Mouse (Mus musculus) hindbrain, embryonic 16.5 days (tissue): ENCODE data around the gene Tnnt2. TPM values are rescaled to one million over a fixed set of nuclear protein-coding genes. Genes with fewer than 3 reads are reported as not detected.
A peak's percentile ranks its signal among the peaks of the same experiment; 100 is the strongest.

Source experiments
- ATAC-seq: fragments of 200-750 bp; cut with Nextera tagmentation; 2 replicates; pipeline ENCODE4 v1.8.0; 2017; ENCODE audit warnings: moderate TSS enrichment, moderate library complexity
- H3K27ac ChIP-seq: fragments of 300-500 bp; sonication (generic); 2 replicates; pipeline ENCODE4 v1.5.1; 2014; ENCODE audit warnings: low read depth, mild to moderate bottlenecking, control low read depth, low read length, moderate library complexity
- H3K27me3 ChIP-seq: fragments of 300-500 bp; sonication (generic); replicated peaks from 2 replicates; pipeline ENCODE4 v1.6.1; 2014; ENCODE audit warnings: low read length; ENCODE audit not compliant: control insufficient read depth, insufficient read depth
- H3K36me3 ChIP-seq: fragments of 300-500 bp; sonication (generic); 2 replicates; pipeline ENCODE4 v1.6.1; 2014; ENCODE audit warnings: mild to moderate bottlenecking, low read length, moderate library complexity, mixed read lengths; ENCODE audit not compliant: control insufficient read depth, insufficient read depth
- H3K4me1 ChIP-seq: fragments of 300-500 bp; sonication (generic); 2 replicates; pipeline ENCODE4 v1.6.1; 2014; ENCODE audit warnings: low read depth, low read length; ENCODE audit not compliant: control insufficient read depth, insufficient read depth
- H3K4me2 ChIP-seq: fragments of 300-500 bp; sonication (generic); 2 replicates; pipeline ENCODE4 v1.6.1; 2014; ENCODE audit warnings: mild to moderate bottlenecking, low read length, control low read depth, moderate library complexity
- H3K4me3 ChIP-seq: fragments of 300-500 bp; sonication (generic); 2 replicates; pipeline ENCODE4 v1.5.1; 2014; ENCODE audit warnings: mild to moderate bottlenecking, low read length, control low read depth, moderate library complexity
- H3K9ac ChIP-seq: fragments of 300-500 bp; sonication (generic); 2 replicates; pipeline ENCODE4 v1.6.1; 2014; ENCODE audit warnings: low read depth, mild to moderate bottlenecking, control low read depth, low read length, moderate library complexity
- H3K9me3 ChIP-seq: fragments of 300-500 bp; sonication (generic); 2 replicates; pipeline ENCODE4 v1.6.1; 2014; ENCODE audit warnings: mild to moderate bottlenecking, low read length, moderate library complexity; ENCODE audit not compliant: control insufficient read depth
- WGBS: fragments of 180-500 bp; shearing (Covaris S2); extraction: QIAGEN DNeasy Blood & Tissue Kit; methylation state at CpG from one replicate; pipeline ENCODE4 v1.1.7; 2014; 5-methylcytosine and 5-hydroxymethylcytosine counted together
- polyA plus RNA-seq: library from polyadenylated mRNA; unstranded; fragments of >200 nt; fragmentation: Nextera tagmentation; extraction: Ambion mirVana; gene quantifications from 2 replicates; pipeline ENCODE4 v1.2.1, GENCODE M21; 2015

Tnnt2 gene
- polyA plus RNA-seq, 1 experiment from 2014 or later, result 1.5 TPM

DNA sequence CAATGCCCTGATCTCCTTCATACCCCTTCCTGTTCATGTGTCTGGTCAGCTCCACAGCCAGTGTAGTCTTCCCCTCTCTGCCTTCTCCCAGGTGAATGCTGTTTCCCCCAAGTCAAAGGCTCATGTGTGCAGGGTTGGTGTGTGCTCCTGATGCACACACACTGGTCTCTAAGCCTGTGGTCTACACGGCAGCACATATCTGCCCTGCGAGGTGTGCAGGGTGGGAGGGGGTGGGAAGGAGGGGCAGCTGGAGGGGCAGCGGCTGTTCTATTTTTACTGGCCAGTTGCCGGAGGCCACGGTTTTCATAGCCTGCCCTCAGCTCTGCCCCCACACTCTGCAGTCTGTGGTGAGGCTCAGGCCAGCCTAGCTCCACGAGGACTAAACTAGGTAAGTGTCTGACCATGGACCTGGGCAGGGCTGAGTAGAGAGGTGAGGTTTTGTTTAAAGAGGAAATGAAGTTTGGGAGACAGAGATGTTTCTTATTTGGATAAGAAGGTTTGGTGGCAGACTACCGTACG, 37.0 kb upstream of the Tnnt2 start:
- no peak for ATAC-seq
- WGBS, result 68% methylated on average over 8 of the region's 8 CpGs
- peaks cover 5% of the 10 kb centered on the region; the same call in 1 of the 2 replicates for H3K4me1 ChIP-seq
- H3K9ac ChIP-seq, result no peak overlapping the region
- H3K27me3 ChIP-seq, result peaks cover 1% of the 10 kb centered on the region; the same call in 1 of the 2 replicates
- no peaks in the 10 kb centered on the region for H3K36me3 ChIP-seq
- no peak overlapping the region for H3K4me2 ChIP-seq
- H3K9me3 ChIP-seq, result no peaks in the 10 kb centered on the region
- H3K27ac ChIP-seq, result no peak overlapping the region
- H3K4me3 ChIP-seq, result no peak overlapping the region

GRCm38 (mm10) chr1:135800192-135800950, 35.8 kb upstream of the Tnnt2 start:
- Histone ChIP-seq H3K4me2 (no peak overlapping the region), H3K4me1 (peaks cover 3% of the 10 kb centered on the region; the same call in 1 of the 2 replicates), H3K36me3 (no peaks in the 10 kb centered on the region), H3K4me3 (no peak overlapping the region), H3K9me3 (no peaks in the 10 kb centered on the region), H3K27me3 (no peaks in the 10 kb centered on the region), H3K9ac (no peak overlapping the region), H3K27ac (no peak overlapping the region)
- ATAC-seq, result peak; percentile 60
- WGBS, result 48% methylated on average over 8 of the region's 8 CpGs

DNA sequence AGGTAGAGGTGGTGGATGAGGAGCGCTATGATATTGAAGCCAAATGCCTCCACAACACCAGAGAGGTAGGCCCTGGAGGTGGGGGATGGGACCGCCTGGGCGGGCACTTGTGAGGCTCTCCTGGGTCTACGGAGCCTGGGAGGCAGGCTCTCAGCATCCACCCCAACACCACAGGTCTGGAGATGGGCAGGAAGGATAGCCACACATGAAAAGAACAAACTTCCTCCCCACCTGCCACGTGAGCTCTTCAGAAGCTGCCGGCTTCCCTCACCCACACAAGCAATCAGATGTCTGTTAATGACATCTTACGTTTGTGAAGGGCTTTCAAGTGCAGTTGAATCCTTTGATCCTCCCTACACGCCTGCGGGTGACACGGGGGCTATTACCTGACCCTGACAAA, 28.6 kb upstream of the Tnnt2 start:
- H3K27me3 ChIP-seq, result no peaks in the 10 kb centered on the region
- no peaks in the 10 kb centered on the region for H3K4me1 ChIP-seq
- no peaks in the 10 kb centered on the region for H3K9me3 ChIP-seq
- WGBS, result 65% methylated on average over 10 of the region's 10 CpGs
- ATAC-seq, result no peak
- no peaks in the 10 kb centered on the region for H3K36me3 ChIP-seq
- no peak overlapping the region for H3K27ac ChIP-seq
- H3K4me3 ChIP-seq, result no peak overlapping the region
- H3K9ac ChIP-seq, result no peak overlapping the region
- no peak overlapping the region for H3K4me2 ChIP-seq

DNA sequence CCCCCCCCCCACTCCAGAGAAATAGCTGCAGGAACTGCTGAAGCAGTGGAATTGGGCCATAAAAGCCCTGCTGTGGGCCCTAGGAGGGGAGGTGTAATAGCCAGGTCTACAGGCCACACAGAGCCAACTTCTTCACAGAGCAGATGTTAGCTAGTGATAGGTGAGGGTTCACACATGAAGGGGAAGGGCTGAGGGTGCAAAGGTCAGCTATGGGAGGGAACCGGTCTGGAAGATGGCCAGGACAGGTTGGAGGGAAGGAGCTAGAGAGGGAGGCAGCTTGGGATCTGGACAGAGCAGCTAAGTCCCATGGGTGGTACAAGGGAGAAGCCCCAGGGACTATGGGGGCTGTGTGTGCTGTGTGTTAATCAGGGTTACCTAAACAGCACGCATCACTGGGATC, 26.0 kb upstream of the Tnnt2 start:
- Histone ChIP-seq H3K4me1 (0 out of 2 replicates have a peak, but pooled peaks cover 2% of the 10 kb centered on the region), H3K9me3 (no peaks in the 10 kb centered on the region), H3K27ac (no peak overlapping the region), H3K4me2 (no peak overlapping the region), H3K9ac (no peak overlapping the region; the same call in 1 of the 2 replicates), H3K27me3 (no peaks in the 10 kb centered on the region), H3K4me3 (no peak overlapping the region), H3K36me3 (no peaks in the 10 kb centered on the region)
- WGBS, result 77% methylated on average over 1 of the region's 2 CpGs
- ATAC-seq, result no peak

- H3K27ac ChIP-seq, result no peak overlapping the region
- peak; percentile 22; the same call in 1 of the 2 replicates for ATAC-seq
- no peaks in the 10 kb centered on the region for H3K9me3 ChIP-seq
- H3K4me2 ChIP-seq, result no peak overlapping the region
- H3K27me3 ChIP-seq, result no peaks in the 10 kb centered on the region
- no peak overlapping the region for H3K9ac ChIP-seq
- H3K36me3 ChIP-seq, result no peaks in the 10 kb centered on the region
- H3K4me3 ChIP-seq, result no peak overlapping the region
- WGBS, result 34% methylated on average over 7 of the region's 7 CpGs
- 0 out of 2 replicates have a peak, but pooled peaks cover 2% of the 10 kb centered on the region for H3K4me1 ChIP-seq
Measured at GRCm38 (mm10) chr1:135811016-135811646, 25.0 kb upstream of the Tnnt2 start.

DNA sequence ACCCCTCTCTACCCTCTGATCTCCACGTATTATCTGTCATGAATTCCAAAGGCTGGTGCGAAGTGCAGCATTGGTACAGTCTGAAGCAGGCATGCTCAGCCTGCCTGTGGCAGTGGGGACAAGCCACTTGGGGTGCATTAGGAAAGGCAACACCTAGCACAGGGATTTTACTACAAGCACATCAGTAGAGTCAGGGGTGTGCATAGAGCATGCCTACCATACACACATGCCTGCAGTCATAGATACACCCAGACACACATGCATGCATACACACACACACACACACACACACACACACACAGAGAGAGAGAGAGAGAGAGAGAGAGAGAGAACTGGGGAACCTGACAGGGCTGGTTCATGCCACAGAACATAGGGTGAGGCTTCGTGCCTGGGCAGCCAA, 23.9 kb upstream of the Tnnt2 start:
- ATAC-seq, result no peak
- no peak overlapping the region for H3K4me3 ChIP-seq

DNA sequence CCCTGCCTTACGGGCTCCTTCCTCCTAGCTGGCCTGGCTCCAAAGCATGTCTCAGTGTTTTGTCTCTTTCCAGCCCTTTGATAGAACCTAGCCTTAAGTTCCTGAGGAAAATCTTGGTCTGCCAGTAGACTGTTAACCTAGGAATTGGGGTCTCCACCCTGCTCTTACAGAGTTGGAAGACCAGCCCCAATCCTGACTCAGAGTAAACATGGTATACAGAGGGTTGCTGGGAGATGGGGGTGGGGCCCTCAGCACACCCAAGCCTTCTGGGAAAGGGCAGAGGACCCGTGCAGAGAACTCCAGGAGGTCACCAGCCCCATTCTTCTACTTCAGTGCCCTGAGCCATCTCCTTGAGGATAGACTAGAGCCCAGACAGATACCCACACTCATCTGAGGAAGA, 23.5 kb upstream of the Tnnt2 start:
- 44% methylated on average over 2 of the region's 2 CpGs for WGBS
- no peak for ATAC-seq
- no peaks in the 10 kb centered on the region for H3K36me3 ChIP-seq
- 0 out of 2 replicates have a peak, but pooled peaks cover 2% of the 10 kb centered on the region for H3K4me1 ChIP-seq
- H3K4me2 ChIP-seq, result no peak overlapping the region
- no peak overlapping the region for H3K27ac ChIP-seq
- H3K4me3 ChIP-seq, result no peak overlapping the region
- no peak overlapping the region for H3K9ac ChIP-seq
- no peaks in the 10 kb centered on the region for H3K9me3 ChIP-seq
- H3K27me3 ChIP-seq, result peaks cover 9% of the 10 kb centered on the region

More for the DNA sequence above, 23.9 kb upstream of the Tnnt2 start:
- 0 out of 2 replicates have a peak, but pooled peaks cover 2% of the 10 kb centered on the region for H3K4me1 ChIP-seq
- peaks cover 5% of the 10 kb centered on the region; the same call in 1 of the 2 replicates for H3K27me3 ChIP-seq
- H3K27ac ChIP-seq, result no peak overlapping the region
- H3K4me2 ChIP-seq, result no peak overlapping the region
- H3K9me3 ChIP-seq, result no peaks in the 10 kb centered on the region
- H3K9ac ChIP-seq, result no peak overlapping the region
- WGBS, result 83% methylated on average over 3 of the region's 3 CpGs
- H3K36me3 ChIP-seq, result no peaks in the 10 kb centered on the region

GRCm38 (mm10) chr1:135813071-135813470, 23.1 kb upstream of the Tnnt2 start:
- 55% methylated on average over 4 of the region's 4 CpGs for WGBS
- Histone ChIP-seq H3K27me3 (peaks cover 14% of the 10 kb centered on the region), H3K9ac (no peak overlapping the region), H3K4me2 (no peak overlapping the region), H3K9me3 (no peaks in the 10 kb centered on the region), H3K4me3 (no peak overlapping the region), H3K27ac (no peak overlapping the region), H3K36me3 (no peaks in the 10 kb centered on the region), H3K4me1 (0 out of 2 replicates have a peak, but pooled peaks cover 2% of the 10 kb centered on the region)
- ATAC-seq, result no peak
